Mouse (Mus musculus): ENCODE measurements around the gene Tlr11.

Gene Tlr11

DNA sequence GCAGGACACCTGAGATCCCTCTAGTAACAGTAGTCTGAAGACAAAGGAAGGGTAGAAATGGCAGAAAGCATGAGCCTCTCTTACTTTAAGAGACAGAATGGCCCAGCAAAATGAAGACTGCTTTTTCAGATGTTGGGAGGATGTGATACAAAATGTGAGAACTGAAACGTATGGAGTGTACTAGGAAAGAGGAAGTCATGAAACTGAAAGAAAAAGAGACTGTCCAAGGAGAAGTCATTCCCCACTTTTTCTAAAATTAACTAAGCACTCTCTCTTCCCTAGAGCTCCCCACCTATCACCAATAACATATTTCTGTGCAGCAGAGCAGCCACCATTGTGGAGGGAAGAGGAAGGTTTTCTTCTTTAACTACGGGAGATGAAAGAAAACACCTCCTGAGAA is at the start of gene Tlr11:
TSS of gene Tlr11 (plus strand) at position 322 of the 400 bp plus-strand sequence.
- DNase-seq (ENCODE audit: low spot score in 2 of 2): no peak

DNA sequence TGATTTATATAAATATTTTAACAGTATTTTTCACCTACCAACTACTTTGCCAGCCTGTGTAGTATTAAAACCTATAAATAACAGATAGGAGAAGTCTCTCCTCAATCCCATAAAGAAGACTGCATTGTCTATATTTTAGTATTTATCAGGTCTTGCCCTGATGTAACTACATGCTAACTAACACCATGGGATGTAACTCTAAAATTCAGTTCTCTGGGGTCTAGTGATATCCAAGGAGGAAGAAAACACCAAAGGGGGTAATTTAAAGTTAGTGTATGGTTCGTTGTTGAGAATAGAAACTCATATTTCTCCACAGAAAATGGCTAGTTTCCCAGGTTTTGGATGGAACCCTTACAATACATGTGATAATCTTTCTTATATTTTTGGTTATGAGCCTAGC is 31.1 kb upstream of the Tlr11 start, which contains the start of gene Olfr734:
TSS of gene Olfr734 (minus strand) at position 101 of the 400 bp plus-strand sequence.
- no peak for DNase-seq (ENCODE audit: low spot score in 2 of 2)

DNA sequence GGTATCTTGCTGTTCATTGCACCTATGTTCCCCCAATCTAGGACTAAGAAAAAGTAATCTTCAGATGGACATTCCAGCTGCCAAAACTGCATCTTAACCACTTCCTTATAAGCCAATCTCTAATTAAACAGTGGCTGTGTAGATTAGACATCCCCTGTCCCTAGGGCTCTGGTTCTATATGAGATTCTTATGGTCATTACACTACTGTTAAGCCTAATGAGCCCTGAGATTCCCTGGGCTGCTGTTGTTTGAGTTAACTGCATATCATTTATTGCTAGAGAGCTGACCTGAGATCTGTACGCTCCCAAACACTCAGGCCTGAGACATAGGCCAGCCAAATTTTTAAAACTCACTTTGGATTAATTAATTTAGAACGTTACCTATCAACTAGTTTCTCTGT is 8.9 kb upstream of the Tlr11 start, which contains the start of gene Olfr735:
TSS of gene Olfr735 (minus strand) at position 77 of the 400 bp plus-strand sequence.
- DNase-seq (ENCODE audit: low spot score in 2 of 2): no peak

DNA sequence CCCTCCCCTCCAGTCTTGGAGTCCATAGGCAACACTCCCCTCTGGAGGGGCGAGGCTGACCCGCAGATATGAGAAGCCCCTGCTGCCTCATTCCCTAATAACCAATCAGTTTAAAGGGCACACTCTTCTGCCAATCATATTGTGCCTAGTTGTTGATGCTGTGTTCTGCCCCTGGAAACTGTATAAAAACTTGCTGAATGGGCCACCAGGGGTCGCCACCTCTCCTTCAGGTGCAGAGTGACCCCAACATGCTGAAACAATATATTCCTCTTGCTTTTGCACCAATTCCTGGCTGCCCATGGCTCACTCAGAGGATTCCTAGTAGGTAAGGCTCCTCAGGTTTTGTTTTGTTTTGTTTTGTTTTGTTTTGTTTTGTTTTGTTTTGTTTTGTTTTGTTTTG is 5.3 kb upstream of the Tlr11 start:
- DNase-seq (ENCODE audit: low spot score in 2 of 2): no peak

DNA sequence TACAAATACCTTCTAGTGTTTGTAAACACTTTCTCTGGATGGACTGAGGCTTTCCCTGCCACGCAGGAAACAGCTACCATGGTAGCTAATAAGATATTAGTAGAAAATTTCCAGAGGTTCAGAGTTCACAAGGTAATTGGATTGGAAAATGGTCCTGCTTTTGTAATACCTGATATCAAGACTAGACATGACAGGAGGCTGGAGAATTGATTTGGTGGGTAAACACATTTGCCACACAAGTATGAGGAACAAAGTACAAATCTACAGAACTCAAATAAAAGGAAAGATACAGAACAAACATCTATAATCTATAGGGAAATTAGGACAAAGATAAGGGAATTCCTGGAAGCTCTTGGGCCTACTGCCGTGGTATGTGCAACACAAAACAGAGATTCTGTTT is 989 bp upstream of the Tlr11 start:
- no peak for DNase-seq (ENCODE audit: low spot score in 2 of 2)

DNA sequence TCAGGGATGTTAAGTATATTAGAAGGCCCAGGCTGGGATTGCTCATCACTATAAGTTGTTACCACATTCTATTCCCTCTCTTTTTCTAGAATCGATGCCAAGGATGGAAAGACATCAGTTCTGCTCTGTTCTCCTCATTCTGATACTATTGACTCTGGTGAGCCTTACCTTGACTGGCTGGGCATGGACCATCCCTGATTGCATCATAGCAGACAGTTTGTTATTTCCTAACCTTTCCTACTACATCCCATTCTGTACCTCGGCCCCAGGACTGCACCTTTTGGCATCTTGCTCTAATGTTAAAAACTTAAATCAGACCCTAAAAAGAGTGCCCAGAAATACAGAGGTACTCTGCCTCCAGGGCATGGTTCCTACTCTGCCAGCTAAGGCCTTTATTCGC is 2.8 kb downstream of the Tlr11 start:
- no peak for DNase-seq (ENCODE audit: low spot score in 2 of 2)

DNA sequence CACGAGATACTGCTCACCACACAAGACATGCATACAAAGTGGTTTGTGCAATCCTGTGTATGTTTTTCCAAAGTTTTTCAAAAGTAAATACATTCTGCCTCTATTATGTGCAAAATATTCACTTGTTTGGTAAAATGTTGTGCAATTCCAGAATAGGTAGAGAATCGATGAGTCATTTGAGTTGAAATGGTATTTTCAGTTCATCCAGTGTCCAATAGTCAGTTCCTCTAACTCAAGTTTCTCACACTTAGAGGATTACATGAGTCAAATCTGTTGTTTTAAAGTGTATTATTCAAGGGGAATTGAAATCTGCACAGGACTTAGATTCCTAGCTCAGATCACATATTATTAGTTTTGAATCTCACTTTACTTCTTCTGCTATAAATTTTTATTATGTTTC is 5.8 kb downstream of the Tlr11 start:
- no peak for DNase-seq (ENCODE audit: low spot score in 2 of 2)

DNA sequence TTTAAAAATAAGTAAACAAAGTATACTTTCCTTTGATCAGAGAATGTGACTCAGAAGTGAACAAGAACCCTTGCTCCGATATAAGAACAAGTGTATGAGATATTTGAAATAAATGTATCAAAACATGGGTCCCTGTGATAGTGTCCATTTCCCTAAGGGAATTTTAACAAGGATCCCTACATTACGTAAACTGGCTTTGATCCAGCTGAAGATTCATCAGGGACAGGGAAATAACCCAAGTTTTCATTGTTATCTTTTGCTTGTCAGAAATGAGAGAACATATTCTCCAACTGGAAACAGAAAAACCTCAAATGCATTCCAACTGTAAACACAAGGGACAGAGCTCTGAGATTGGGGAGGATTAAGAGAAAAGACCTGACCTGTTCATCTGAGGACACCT is 23.1 kb downstream of the Tlr11 start, which contains the start of gene Olfr736:
TSS of gene Olfr736 (plus strand) at position 301 of the 400 bp plus-strand sequence.
- DNase-seq (ENCODE audit: low spot score in 2 of 2): no peak

DNA sequence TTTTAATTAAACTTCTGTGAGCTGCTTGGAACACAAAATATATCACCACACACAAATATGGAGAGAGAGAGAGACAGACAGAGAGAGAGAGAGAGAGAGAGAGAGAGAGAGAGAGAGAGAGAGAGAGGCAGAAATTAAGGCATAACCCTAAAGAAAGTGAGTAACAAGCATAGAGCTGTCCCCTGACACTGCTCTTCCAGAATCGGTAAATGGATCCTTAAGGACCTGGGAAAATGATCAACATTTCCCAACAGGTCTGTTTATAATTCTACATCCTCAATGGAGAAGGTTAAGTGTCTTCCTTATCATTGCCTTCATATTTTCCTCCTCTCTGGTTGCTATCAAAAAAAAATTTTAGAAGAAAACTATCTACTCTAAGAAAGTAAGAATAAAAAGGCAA is 49.6 kb downstream of the Tlr11 start, which contains the start of gene Olfr738:
TSS of gene Olfr738 (plus strand) at position 301 of the 400 bp plus-strand sequence.
- no peak for DNase-seq (ENCODE audit: low spot score in 2 of 2)
